Mouse (Mus musculus) mesoderm, embryonic 11.5 days (tissue): ENCODE results near the gene Fbp2.

Source experiments
- DNase-seq: peaks from one replicate; pipeline ENCODE4 v3.0.0-alpha.2; 2012; ENCODE audit warnings: low read depth, low spot score

Fbp2 gene

GRCm38 (mm10) chr13:62857941-62858915, at the start of gene Fbp2:
Gene Fbp2 (minus strand): TSS chr13:62858422.
- no peak for DNase-seq

- DNase-seq: no peak
Observed at GRCm38 (mm10) chr13:62907527-62908162, 49.4 kb upstream of the Fbp2 start.

- DNase-seq: no peak
Observed at GRCm38 (mm10) chr13:62901139-62901538, 42.9 kb upstream of the Fbp2 start.

- DNase-seq: no peak
Observed at GRCm38 (mm10) chr13:62897927-62898646, 39.9 kb upstream of the Fbp2 start.

GRCm38 (mm10) chr13:62893044-62893842, 35.0 kb upstream of the Fbp2 start:
- no peak for DNase-seq

- no peak for DNase-seq
Observed at GRCm38 (mm10) chr13:62889311-62889710, 31.1 kb upstream of the Fbp2 start.

- peak; percentile 53 for DNase-seq
Observed at GRCm38 (mm10) chr13:62887712-62888441, 29.7 kb upstream of the Fbp2 start, which contains the start of gene Fbp1. Gene Fbp1 (minus strand): TSS chr13:62888282.

GRCm38 (mm10) chr13:62884536-62884935, 26.3 kb upstream of the Fbp2 start:
- DNase-seq: no peak

GRCm38 (mm10) chr13:62883925-62884324, 25.7 kb upstream of the Fbp2 start:
- no peak for DNase-seq

- no peak for DNase-seq
Observed at GRCm38 (mm10) chr13:62883436-62883835, 25.2 kb upstream of the Fbp2 start.

GRCm38 (mm10) chr13:62882856-62883255, 24.6 kb upstream of the Fbp2 start:
- DNase-seq: no peak

GRCm38 (mm10) chr13:62881336-62881735, 23.1 kb upstream of the Fbp2 start:
- DNase-seq: no peak

GRCm38 (mm10) chr13:62879831-62880615, 21.8 kb upstream of the Fbp2 start:
- no peak for DNase-seq

GRCm38 (mm10) chr13:62879411-62879810, 21.2 kb upstream of the Fbp2 start:
- no peak for DNase-seq

GRCm38 (mm10) chr13:62877247-62877646, 19.0 kb upstream of the Fbp2 start:
- DNase-seq: no peak

GRCm38 (mm10) chr13:62876111-62876510, 17.9 kb upstream of the Fbp2 start:
- DNase-seq: no peak

GRCm38 (mm10) chr13:62872252-62872651, 14.0 kb upstream of the Fbp2 start:
- DNase-seq: no peak

- no peak for DNase-seq
Observed at GRCm38 (mm10) chr13:62870605-62871004, 12.4 kb upstream of the Fbp2 start.

- no peak for DNase-seq
Observed at GRCm38 (mm10) chr13:62866817-62867216, 8.6 kb upstream of the Fbp2 start.
